In the genomic region with DNA sequence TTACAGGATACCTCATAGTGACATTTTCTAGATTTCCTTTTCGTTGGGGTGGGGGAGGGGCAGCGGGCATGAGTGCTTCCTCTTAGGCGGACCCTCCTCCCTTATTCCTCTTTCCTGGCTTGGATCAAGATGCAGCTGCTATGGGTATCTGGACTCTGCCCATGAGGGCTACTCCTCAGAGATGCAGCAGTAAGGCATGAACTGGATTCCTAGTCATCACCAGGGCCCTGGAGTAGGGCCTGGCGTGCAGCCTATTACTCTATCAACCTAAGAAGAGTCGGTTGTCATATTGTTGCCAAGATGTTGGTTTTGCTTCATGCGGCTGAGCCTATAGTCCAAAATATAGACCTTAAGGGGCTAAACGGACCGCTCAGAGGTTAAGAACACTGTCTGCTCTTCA, we compare ENCODE assay signal across 9 mouse cellular contexts. TPM values are rescaled to one million over a fixed set of nuclear protein-coding genes. Genes with fewer than 3 reads are reported as not detected.
A peak's percentile ranks its signal among the peaks of the same experiment; 100 is the strongest.
DNase-seq lines count a peak whose midpoint lies in the region; ATAC-seq and TF ChIP-seq lines count a peak whose summit lies in the region.
"Had no signal": no experiment of that assay in that cellular context is flagged by ENCODE, and none has a peak within 500 bp of the region (broad histone marks: within the 10 kb centered on the region; RNA-seq: fewer than 3 reads in every experiment).

No protein-coding gene starts in this region.

- H3K4me2 ChIP-seq in hindbrain, postnatal 0 days (ENCODE audit: low read depth, low read length): peak overlapping the region; percentile 55
- H3K4me2 ChIP-seq in midbrain, postnatal 0 days (ENCODE audit: low read depth, low read length, poor library complexity, severe bottlenecking): peak overlapping the region; percentile 52

- H3K9ac ChIP-seq in hindbrain, postnatal 0 days (replicated peaks; ENCODE audit: low read length): peak overlapping the region; percentile 43; the same call in 1 of the 2 replicates
- H3K9ac ChIP-seq in midbrain, postnatal 0 days (replicated peaks; ENCODE audit: low read length, poor library complexity, severe bottlenecking): peak overlapping the region; percentile 48

- TF ChIP-seq CTCF in hindbrain, postnatal 0 days (IDR thresholded peaks at IDR 0.05; ENCODE audit: low read depth): no peak
- no peak for TF ChIP-seq CTCF in midbrain, postnatal 0 days (IDR thresholded peaks at IDR 0.05)

- H3K36me3 ChIP-seq in hindbrain, postnatal 0 days (ENCODE audit: insufficient read depth, low read length): no peaks in the 10 kb centered on the region
- H3K36me3 ChIP-seq in midbrain, postnatal 0 days (ENCODE audit: insufficient read depth, low read length): no peaks in the 10 kb centered on the region

- H3K27me3 ChIP-seq in hindbrain, postnatal 0 days (ENCODE audit: insufficient read depth, low read length): no peaks in the 10 kb centered on the region
- no peaks in the 10 kb centered on the region for H3K27me3 ChIP-seq in midbrain, postnatal 0 days (ENCODE audit: insufficient read depth, low read length)

- peak overlapping the region; percentile 71; the same call in 1 of the 2 replicates for H3K27ac ChIP-seq in hindbrain, postnatal 0 days
- H3K27ac ChIP-seq in midbrain, postnatal 0 days (ENCODE audit: low read depth, low read length): peak overlapping the region; percentile 75

- no peaks in the 10 kb centered on the region for H3K9me3 ChIP-seq in hindbrain, postnatal 0 days (ENCODE audit: low read length)
- no peaks in the 10 kb centered on the region for H3K9me3 ChIP-seq in midbrain, postnatal 0 days (ENCODE audit: low read length)

- H3K4me3 ChIP-seq in hindbrain, postnatal 0 days (ENCODE audit: low read length): peak overlapping the region; percentile 38
- H3K4me3 ChIP-seq in midbrain, postnatal 0 days (ENCODE audit: low read depth, low read length): peak overlapping the region; percentile 35

- H3K4me1 ChIP-seq in hindbrain, postnatal 0 days (ENCODE audit: insufficient read depth, low read length): 0 out of 2 replicates have a peak, but pooled peaks cover 15% of the 10 kb centered on the region
- peaks cover 8% of the 10 kb centered on the region; the same call in 1 of the 2 replicates for H3K4me1 ChIP-seq in midbrain, postnatal 0 days (ENCODE audit: insufficient read depth, low read length)

- peak; percentile 16; the same call in 1 of the 2 replicates for ATAC-seq in common myeloid progenitor, adult 5-6 weeks (replicated peaks; ENCODE audit: low read depth, poor library complexity, severe bottlenecking)
- peak; percentile 30; the same call in 1 of the 2 replicates for ATAC-seq in hindbrain, postnatal 0 days
- ATAC-seq in midbrain, postnatal 0 days (ENCODE audit: low FRiP score): peak; percentile 13

- whole genome bisulfite sequencing in hindbrain, postnatal 0 days: 40% methylated on average over 8 of the region's 8 CpGs
- WGBS in midbrain, postnatal 0 days: 45% methylated on average over 8 of the region's 8 CpGs

- intact Hi-C loops in left cerebral cortex, postnatal 25 days (cut with DNase I): loop anchor here (2.0 kb wide), 1 partner anchor 13 kb away; no protein-coding TSS in a partner anchor

- peak; percentile 11 to 52 for DNase-seq in kidney, postnatal 25 days
- DNase-seq in kidney, postnatal 10 days: no peak
- peak; percentile 39 for DNase-seq in hindbrain, postnatal 0 days (ENCODE audit: low spot score)
- no peak for DNase-seq in midbrain, postnatal 0 days (ENCODE audit: low spot score)
- no peak for DNase-seq in left cerebral cortex, postnatal 25 days (ENCODE audit: low spot score in 2 of 2)
- no peak for DNase-seq in adrenal gland, adult 18-20 months (ENCODE audit: low spot score in 2 of 2)
- no peak for DNase-seq in layer of hippocampus, adult 9-11 months
- DNase-seq: lung, adult 2 months had no signal

RNA-seq across cellular contexts. Expression of a gene that starts 27.3 kb away (rescaled TPM):
- total RNA-seq in common myeloid progenitor, adult 5-6 weeks (2017): 104 and 149 TPM in 2 replicates
- total RNA-seq in hindbrain, postnatal 0 days (2014; rRNA removed): 57.2 and 61.8 TPM in 2 replicates
- polyA plus RNA-seq in hindbrain, postnatal 0 days (2015; fragmentation: Nextera tagmentation; extraction: Ambion mirVana): 463 and 467 TPM in 2 replicates
- 56.4 and 89.2 TPM in 2 replicates for total RNA-seq in midbrain, postnatal 0 days (2014; rRNA removed)
- 476 and 513 TPM in 2 replicates for polyA plus RNA-seq in midbrain, postnatal 0 days (2015; fragmentation: Nextera tagmentation; extraction: Ambion mirVana)
- 100 to 1,000 TPM; 233 to 234 TPM for total RNA-seq in left cerebral cortex, postnatal 25 days (2021)
- 100 to 1,000 TPM; 188 to 240 TPM for total RNA-seq in adrenal gland, adult 18-20 months (2021)

Comparison
In these comparisons a context has a peak if more than half of its experiments do, and no peak if none do; other contexts are left out.
1. DNase-seq: peak in kidney, postnatal 25 days (2 of 2) and hindbrain, postnatal 0 days (single experiment); none in kidney, postnatal 10 days (single experiment), midbrain, postnatal 0 days (single experiment), left cerebral cortex, postnatal 25 days (0 of 2), adrenal gland, adult 18-20 months (0 of 2) and layer of hippocampus, adult 9-11 months (single experiment).
2. Peak in every context shown above with its lines, with median percentiles within 50 percentile points of each other: ATAC-seq.